Mouse (Mus musculus) right cerebral cortex, postnatal 36 days (tissue): ENCODE data around the gene Psg18.
"Not testable (repeated sequence)": the region's sequence is repeated elsewhere in the genome, so short reads cannot be mapped to it uniquely, and the experiment has no call there.

ENCODE experiments used
- DNase-seq, 2 experiments: peaks; one replicate each; pipeline ENCODE4 v3.0.0; 2022; ENCODE audit warnings: low spot score in 2 of 2, mixed read lengths in 1 of 2

Gene Psg18

DNA sequence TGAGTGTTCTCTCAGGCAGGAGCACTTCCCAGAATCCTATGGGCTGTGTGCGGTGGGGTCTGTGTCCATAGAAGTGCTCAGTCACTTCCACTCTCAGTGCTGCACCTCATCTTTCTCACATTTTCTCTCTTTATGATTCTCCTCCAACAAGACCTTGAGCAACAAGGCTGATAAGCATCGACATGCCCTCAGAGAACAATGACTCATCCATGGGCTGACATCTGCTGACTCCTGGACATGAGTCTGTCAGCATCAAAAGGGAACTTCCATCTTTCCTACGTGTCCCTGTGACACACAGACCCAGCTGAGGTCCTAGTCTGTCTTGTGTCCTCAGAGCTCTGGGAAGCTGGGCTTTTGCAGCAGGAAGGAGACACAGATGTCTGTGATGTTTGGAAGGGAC is at the start of gene Psg18:
Psg18 (minus strand) TSS at position 101 of the 400 bp plus-strand sequence.
- DNase-seq = not testable (repeated sequence)

DNA sequence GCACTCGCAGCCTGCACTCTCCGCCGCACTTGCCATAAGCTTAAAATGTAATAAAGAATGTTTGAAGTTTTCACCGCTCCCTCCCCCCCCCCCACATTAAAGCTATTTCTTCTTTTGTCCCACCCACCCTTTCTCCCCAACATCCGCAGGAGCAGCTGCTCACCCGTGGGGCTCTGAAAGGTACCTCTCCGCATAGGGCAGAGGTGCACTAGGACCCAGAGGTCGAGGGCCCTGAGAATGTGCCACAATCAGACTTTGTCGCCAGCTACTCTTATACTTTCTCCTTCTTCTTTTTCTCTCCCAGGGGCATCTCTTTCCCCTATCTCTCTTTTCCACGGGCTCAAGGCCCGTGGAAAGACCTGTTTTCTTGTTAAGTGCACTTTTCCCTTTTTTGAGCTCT is 48.6 kb upstream of the Psg18 start:
- DNase-seq = no peak

DNA sequence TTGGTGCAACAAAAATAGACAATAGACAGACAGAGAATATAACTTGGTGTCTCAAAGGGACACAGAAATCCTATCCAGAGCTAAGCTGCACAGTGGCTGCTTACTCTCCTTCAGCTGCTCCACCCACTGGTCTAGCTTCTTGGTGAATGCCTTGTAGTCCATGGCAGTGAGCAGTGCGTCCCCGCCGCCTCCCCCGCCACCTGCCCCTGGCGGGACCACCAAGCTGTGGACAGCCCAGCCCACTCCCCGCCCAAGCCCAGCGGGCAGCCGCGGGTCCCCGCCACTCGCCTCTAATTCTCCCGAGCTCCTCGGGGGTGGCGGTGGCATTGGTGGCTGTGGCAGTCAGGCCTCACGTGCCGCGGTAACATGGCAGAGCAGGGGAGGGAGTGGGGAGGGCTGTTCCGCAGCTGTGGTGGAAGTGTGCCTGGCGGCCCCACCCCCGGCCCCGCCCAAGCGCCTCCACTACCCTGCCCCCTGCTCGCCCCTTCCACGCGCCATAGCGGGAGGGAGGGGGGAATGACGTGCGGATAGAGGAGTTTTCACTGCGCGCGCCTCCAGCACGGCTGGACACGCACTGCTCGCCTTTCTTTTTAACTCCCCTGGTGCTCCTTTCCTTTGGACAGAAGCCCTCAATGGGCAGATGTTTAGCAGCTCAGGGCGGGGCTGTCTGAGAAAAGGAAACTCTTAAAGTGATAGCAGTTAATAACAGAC is 47.9 kb upstream of the Psg18 start:
- DNase-seq = no peak

DNA sequence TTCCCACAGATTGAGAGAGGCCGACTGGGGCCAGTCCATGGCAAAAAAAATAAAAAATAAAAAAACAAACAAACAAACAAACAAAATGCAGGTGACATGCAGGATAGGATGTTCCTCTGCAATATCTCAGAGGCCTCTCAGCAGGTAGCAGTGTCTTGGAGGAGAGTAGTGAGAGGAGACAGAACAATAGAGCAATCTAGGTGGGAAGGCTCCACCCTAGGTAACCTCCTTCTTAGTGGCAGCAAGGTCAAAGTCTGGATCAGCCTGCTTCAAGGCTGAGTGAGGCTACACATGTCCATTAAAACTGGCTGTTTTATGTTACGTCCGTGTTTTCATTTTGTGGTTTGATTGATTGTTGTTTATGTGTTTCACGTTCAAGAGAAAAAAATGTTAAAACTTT is 36.7 kb upstream of the Psg18 start:
- not testable (repeated sequence) for DNase-seq

DNA sequence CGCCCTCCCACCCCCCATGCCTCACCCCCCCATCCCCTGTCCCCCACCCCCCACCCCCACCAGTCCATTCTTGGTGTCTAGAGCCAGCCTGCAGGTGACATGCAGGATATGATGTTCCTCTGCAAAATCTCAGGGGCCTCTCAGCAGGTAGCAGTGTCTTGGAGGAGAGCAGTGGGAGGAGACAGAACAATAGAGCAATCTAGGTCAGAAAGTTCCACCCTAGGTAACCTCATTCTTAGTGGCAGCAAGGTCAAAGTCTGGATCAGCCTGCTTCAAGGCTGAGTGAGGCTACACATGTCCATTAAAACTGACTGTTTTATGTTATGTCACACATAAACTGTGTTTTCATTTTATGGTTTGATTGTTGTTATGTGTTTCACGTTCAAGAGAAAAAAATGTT is 23.5 kb upstream of the Psg18 start:
- no peak for DNase-seq

- not testable (repeated sequence) for DNase-seq
Observed at GRCm38 (mm10) chr7:18335411-18335810, 19.4 kb downstream of the Psg18 start.
